Mouse (Mus musculus) heart, postnatal 10 days (tissue): ENCODE data around the gene Tmprss9. TPM values are rescaled to one million over a fixed set of nuclear protein-coding genes. Genes with fewer than 3 reads are reported as not detected.

Experiments used
- microRNA-seq, 2 experiments: library from miRNA; unstranded; fragments of <30 nt; microRNA quantifications; one replicate each; pipeline ENCODE4 v1.2.0; 2022
- total RNA-seq, 2 experiments: library from RNA; stranded (reverse); gene quantifications; 2 replicates each; pipeline ENCODE4 v1.2.3; 2021

Tmprss9 gene
- total RNA-seq, 2 experiments from 2014 or later: not detected

Small RNA genes within 50 kb of the gene (microRNA-seq; reads per million reads assigned to microRNA genes)
- gene Mir1982: 4.9 to 5.7 reads per million in 2 experiments

Other genes with a start within 250 kb of the Tmprss9 start
- 100 to 1,000 TPM; 137 to 141 TPM for gene Csnk1g2, start 249.0 kb upstream of the Tmprss9 start, total RNA-seq
- gene Btbd2, start 214.8 kb upstream of the Tmprss9 start, total RNA-seq: 10 to 100 TPM; 42.2 to 46.4 TPM
- 100 to 1,000 TPM; 143 to 159 TPM for gene Mknk2, start 193.7 kb upstream of the Tmprss9 start, total RNA-seq
- gene Mob3a, start 169.9 kb upstream of the Tmprss9 start, total RNA-seq: 10 to 100 TPM; 10.1 to 11.3 TPM
- gene Izumo4, start 169.7 kb upstream of the Tmprss9 start, total RNA-seq: 1 to 10 TPM; 2.9 to 4.1 TPM
- gene Ap3d1, start 129.6 kb upstream of the Tmprss9 start, total RNA-seq: 10 to 100 TPM; 47.6 to 52.5 TPM
- 10 to 100 TPM; 66.3 to 67.6 TPM for gene Dot1l, start 116.6 kb upstream of the Tmprss9 start, total RNA-seq
- 10 to 100 TPM; 36.8 to 41.4 TPM for gene Sf3a2, start 73.7 kb upstream of the Tmprss9 start, total RNA-seq
- 10 to 100 TPM; 32.6 to 32.9 TPM for gene Plekhj1, start 73.2 kb upstream of the Tmprss9 start, total RNA-seq
- under 1 TPM; 0.41 to 0.45 TPM for gene Amh, start 66.6 kb upstream of the Tmprss9 start, total RNA-seq
- under 1 TPM in 1 of 2 experiments, not detected in 1; 0.74 TPM for gene Jsrp1, start 58.4 kb upstream of the Tmprss9 start, total RNA-seq
- gene Oaz1, start 45.2 kb upstream of the Tmprss9 start, total RNA-seq: 1,000 to 10,000 TPM; 1,023 to 1,076 TPM
- 1 to 10 TPM; 3.8 to 6.5 TPM for gene Lingo3, start 27.8 kb upstream of the Tmprss9 start, total RNA-seq
- gene Lsm7, start 16.6 kb upstream of the Tmprss9 start, total RNA-seq: 10 to 100 TPM; 23.6 to 28.2 TPM
- gene Sppl2b, start 16.6 kb upstream of the Tmprss9 start, total RNA-seq: 10 to 100 TPM; 26.0 to 27.7 TPM
- gene Timm13, start 29.1 kb downstream of the Tmprss9 start, total RNA-seq: 100 to 1,000 TPM; 163 to 175 TPM
- 10 to 100 TPM; 10.2 to 11.9 TPM for gene Lmnb2, start 46.4 kb downstream of the Tmprss9 start, total RNA-seq
- 10 to 100 TPM; 11.5 to 18.3 TPM for gene Gadd45b, start 58.2 kb downstream of the Tmprss9 start, total RNA-seq
- 1 to 10 TPM in 1 of 2 experiments, under 1 TPM in 1; 0.67 to 1.1 TPM for gene Gng7, start 143.1 kb downstream of the Tmprss9 start, total RNA-seq
- not detected for gene Diras1, start 153.8 kb downstream of the Tmprss9 start, total RNA-seq
- 10 to 100 TPM; 11.5 to 13.0 TPM for gene Slc39a3, start 165.6 kb downstream of the Tmprss9 start, total RNA-seq
- gene Sgta, start 188.3 kb downstream of the Tmprss9 start, total RNA-seq: 100 to 1,000 TPM; 103 to 106 TPM
- gene Thop1, start 198.2 kb downstream of the Tmprss9 start, total RNA-seq: 10 to 100 TPM; 11.5 to 14.9 TPM
- 1 to 10 TPM; 1.2 to 2.4 TPM for gene Creb3l3, start 227.0 kb downstream of the Tmprss9 start, total RNA-seq
- gene Map2k2, start 234.1 kb downstream of the Tmprss9 start, total RNA-seq: 100 to 1,000 TPM; 129 to 131 TPM